Mouse (Mus musculus): ENCODE measurements around the gene Mon1b.

- TF ChIP-seq CTCF (conservative IDR thresholded peaks at IDR 0.05; ENCODE audit: insufficient read depth, insufficient read length, low read depth, low read length) (no peak), POLR2A (IDR thresholded peaks at IDR 0.05; ENCODE audit: low read depth, low read length) (no peak)
These were observed 20.8 kb downstream of the Mon1b start for GRCm38 (mm10) chr8:113656154-113656553.
